Mouse (Mus musculus) liver, embryonic 11.5 days (tissue): ENCODE data around the gene Hopx. TPM values are rescaled to one million over a fixed set of nuclear protein-coding genes. Genes with fewer than 3 reads are reported as not detected.

ENCODE experiments used
- ATAC-seq: fragments of 200-750 bp; cut with Nextera tagmentation; replicated peaks from 2 replicates; pipeline ENCODE4 v1.8.0; 2017; ENCODE audit warnings: moderate number of reproducible peaks, mild to moderate bottlenecking, moderate TSS enrichment, moderate library complexity; ENCODE audit not compliant: low FRiP score
- DNase-seq: peaks from one replicate; pipeline ENCODE4 v3.0.0-alpha.2; 2017; ENCODE audit warnings: low spot score
- H3K27ac ChIP-seq: fragments of 300-500 bp; sonication (generic); 2 replicates; pipeline ENCODE4 v1.5.1; 2014; ENCODE audit warnings: mild to moderate bottlenecking, low read depth, low read length, control low read depth
- H3K27me3 ChIP-seq: fragments of 300-500 bp; sonication (generic); replicated peaks from 2 replicates; pipeline ENCODE4 v1.6.1; 2014; ENCODE audit warnings: low read length, mixed read lengths; ENCODE audit not compliant: control insufficient read depth, insufficient read depth
- H3K36me3 ChIP-seq: fragments of 300-500 bp; sonication (generic); 2 replicates; pipeline ENCODE4 v1.6.1; 2014; ENCODE audit warnings: mild to moderate bottlenecking, low read length, moderate library complexity, mixed read lengths; ENCODE audit not compliant: control insufficient read depth, insufficient read depth
- H3K4me1 ChIP-seq: fragments of 300-500 bp; sonication (generic); replicated peaks from 2 replicates; pipeline ENCODE4 v1.6.1; 2014; ENCODE audit warnings: low read length, mixed read lengths; ENCODE audit not compliant: control insufficient read depth, insufficient read depth
- H3K4me2 ChIP-seq: fragments of 300-500 bp; sonication (generic); 2 replicates; pipeline ENCODE4 v1.6.1; 2014; ENCODE audit warnings: mild to moderate bottlenecking, control low read depth, moderate library complexity
- H3K4me3 ChIP-seq: fragments of 300-500 bp; sonication (generic); 2 replicates; pipeline ENCODE4 v1.5.1; 2014; ENCODE audit warnings: low read depth, low read length, control low read depth
- H3K9ac ChIP-seq: fragments of 300-500 bp; sonication (generic); 2 replicates; pipeline ENCODE4 v1.6.1; 2014; ENCODE audit warnings: low read depth, low read length, control low read depth
- H3K9me3 ChIP-seq: fragments of 300-500 bp; sonication (generic); 2 replicates; pipeline ENCODE4 v1.6.1; 2016; ENCODE audit warnings: low read length, inconsistent platforms, mixed read lengths; ENCODE audit not compliant: control insufficient read depth
- WGBS: fragments of 180-500 bp; shearing (Covaris S2); extraction: QIAGEN DNeasy Blood & Tissue Kit; methylation state at CpG from one replicate; pipeline ENCODE4 v1.1.7; 2014; 5-methylcytosine and 5-hydroxymethylcytosine counted together
- polyA plus RNA-seq: library from polyadenylated mRNA; unstranded; fragments of >200 nt; fragmentation: Nextera tagmentation; extraction: Ambion mirVana; gene quantifications from 2 replicates; pipeline ENCODE4 v1.2.1, GENCODE M21; 2014

The Hopx gene
- polyA plus RNA-seq, 1 experiment from 2014 or later = 0.15 TPM

DNA sequence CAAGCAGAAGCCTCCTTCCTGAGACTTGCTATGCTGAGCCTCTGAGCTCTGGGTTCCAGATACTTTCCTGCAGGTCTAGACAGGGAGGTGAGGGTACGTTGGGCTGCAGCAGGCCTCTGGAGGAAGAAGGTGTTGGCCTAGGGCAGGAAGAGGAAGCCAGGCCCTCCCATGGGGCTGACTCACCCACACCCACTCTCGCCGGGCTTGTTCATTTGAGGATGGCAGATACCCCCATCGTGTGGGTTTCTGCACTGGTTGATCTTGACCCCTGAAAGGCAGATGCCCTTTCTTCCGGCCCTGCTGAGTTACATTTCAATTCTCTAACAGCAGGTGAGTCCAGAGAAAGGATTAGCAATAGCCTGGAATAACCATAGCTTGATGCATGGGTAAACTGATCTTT is 22.4 kb downstream of the Hopx start:
- H3K9me3 ChIP-seq = no peaks in the 10 kb centered on the region
- H3K4me2 ChIP-seq = no peak overlapping the region
- no peak for ATAC-seq
- no peak overlapping the region for H3K27ac ChIP-seq
- no peaks in the 10 kb centered on the region for H3K36me3 ChIP-seq
- H3K27me3 ChIP-seq = peaks cover 16% of the 10 kb centered on the region
- H3K4me1 ChIP-seq = no peaks in the 10 kb centered on the region; the same call in none of the 2 replicates
- DNase-seq = no peak
- no peak overlapping the region for H3K9ac ChIP-seq
- 41% methylated on average over 5 of the region's 5 CpGs for WGBS
- H3K4me3 ChIP-seq = no peak overlapping the region

GRCm38 (mm10) chr5:77091923-77092322 is 23.0 kb downstream of the Hopx start:
- Histone ChIP-seq H3K4me3 (no peak overlapping the region), H3K4me2 (no peak overlapping the region)

GRCm38 (mm10) chr5:77090521-77091096 is 24.3 kb downstream of the Hopx start:
- no peaks in the 10 kb centered on the region; the same call in none of the 2 replicates for H3K4me1 ChIP-seq
- WGBS = 76% methylated on average over 5 of the region's 5 CpGs
- no peaks in the 10 kb centered on the region for H3K9me3 ChIP-seq
- no peak overlapping the region for H3K4me3 ChIP-seq
- H3K9ac ChIP-seq = no peak overlapping the region
- no peak overlapping the region for H3K4me2 ChIP-seq
- H3K27ac ChIP-seq = no peak overlapping the region
- DNase-seq = no peak
- ATAC-seq = no peak
- H3K36me3 ChIP-seq = no peaks in the 10 kb centered on the region
- H3K27me3 ChIP-seq = peaks cover 12% of the 10 kb centered on the region

More at GRCm38 (mm10) chr5:77091923-77092322, 23.0 kb downstream of the Hopx start:
- ATAC-seq (no peak), DNase-seq (no peak)
- Histone ChIP-seq H3K4me1 (no peaks in the 10 kb centered on the region; the same call in none of the 2 replicates), H3K27me3 (peaks cover 16% of the 10 kb centered on the region), H3K36me3 (no peaks in the 10 kb centered on the region), H3K27ac (no peak overlapping the region), H3K9ac (no peak overlapping the region), H3K9me3 (no peaks in the 10 kb centered on the region)
- WGBS = 58% methylated on average over 3 of the region's 3 CpGs

GRCm38 (mm10) chr5:77089901-77090300 is 25.0 kb downstream of the Hopx start:
- Histone ChIP-seq H3K9me3 (no peaks in the 10 kb centered on the region), H3K4me2 (no peak overlapping the region), H3K4me3 (no peak overlapping the region), H3K4me1 (no peaks in the 10 kb centered on the region; the same call in none of the 2 replicates), H3K27ac (no peak overlapping the region), H3K27me3 (peaks cover 8% of the 10 kb centered on the region; the same call in 1 of the 2 replicates), H3K36me3 (no peaks in the 10 kb centered on the region), H3K9ac (no peak overlapping the region)
- 83% methylated on average over 8 of the region's 8 CpGs for WGBS
- ATAC-seq (no peak), DNase-seq (no peak)

- Histone ChIP-seq H3K36me3 (no peaks in the 10 kb centered on the region), H3K27ac (no peak overlapping the region), H3K9ac (no peak overlapping the region), H3K4me3 (no peak overlapping the region), H3K9me3 (no peaks in the 10 kb centered on the region), H3K4me1 (no peaks in the 10 kb centered on the region; the same call in 1 of the 2 replicates), H3K27me3 (peaks cover 3% of the 10 kb centered on the region; the same call in 1 of the 2 replicates), H3K4me2 (no peak overlapping the region)
- peak; percentile 60 for DNase-seq
- ATAC-seq = no peak
- WGBS = 52% methylated on average over 1 of the region's 1 CpGs
These were observed 25.6 kb downstream of the Hopx start for GRCm38 (mm10) chr5:77089294-77089693.

DNA sequence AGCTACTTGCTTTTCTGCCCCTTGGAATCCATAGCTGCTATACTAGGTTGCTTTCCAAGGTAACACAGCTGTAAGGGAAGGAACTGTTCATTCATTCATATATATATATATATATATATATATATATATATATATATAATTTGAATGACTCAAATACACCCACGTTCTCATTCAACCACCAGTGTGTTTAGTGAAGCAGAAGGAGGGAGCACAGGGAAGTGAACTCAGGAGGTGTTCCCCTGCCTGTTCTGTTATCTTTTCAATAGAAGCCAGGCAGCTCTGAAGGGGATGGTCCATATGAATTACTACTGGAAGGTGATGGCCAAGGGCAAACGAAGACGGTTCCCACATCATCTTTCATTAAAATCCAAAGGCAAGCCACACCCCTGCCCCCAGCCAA is 27.8 kb downstream of the Hopx start:
- ATAC-seq (no peak), DNase-seq (no peak)
- no peaks in the 10 kb centered on the region for H3K27me3 ChIP-seq
- no peak overlapping the region for H3K27ac ChIP-seq
- no peaks in the 10 kb centered on the region for H3K4me1 ChIP-seq
- no peak overlapping the region for H3K9ac ChIP-seq
- H3K4me3 ChIP-seq = no peak overlapping the region
- no peaks in the 10 kb centered on the region for H3K9me3 ChIP-seq
- no peak overlapping the region for H3K4me2 ChIP-seq
- whole genome bisulfite sequencing = 81% methylated on average over 3 of the region's 3 CpGs
- no peaks in the 10 kb centered on the region for H3K36me3 ChIP-seq

DNA sequence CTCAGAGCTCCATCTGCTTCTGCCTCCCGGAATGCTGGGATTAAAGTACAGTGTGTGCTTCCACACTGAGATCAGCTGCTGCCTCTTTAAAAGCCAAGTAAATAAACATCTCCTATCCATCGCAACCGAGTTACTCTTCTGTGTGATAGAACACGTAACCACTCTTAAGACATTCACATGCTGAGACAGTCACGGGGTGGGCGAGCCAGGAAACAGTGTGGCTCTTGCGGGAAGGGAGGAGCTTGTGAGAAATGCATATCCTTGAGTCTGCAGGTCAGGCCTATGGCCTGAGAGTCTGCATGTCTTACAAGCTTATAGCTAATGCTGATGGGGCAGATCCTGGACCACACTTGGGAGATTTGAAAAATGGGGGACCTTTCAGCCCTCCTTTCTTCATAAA is 28.4 kb downstream of the Hopx start:
- no peaks in the 10 kb centered on the region for H3K27me3 ChIP-seq
- WGBS = 81% methylated on average over 7 of the region's 7 CpGs
- no peak for ATAC-seq

DNA sequence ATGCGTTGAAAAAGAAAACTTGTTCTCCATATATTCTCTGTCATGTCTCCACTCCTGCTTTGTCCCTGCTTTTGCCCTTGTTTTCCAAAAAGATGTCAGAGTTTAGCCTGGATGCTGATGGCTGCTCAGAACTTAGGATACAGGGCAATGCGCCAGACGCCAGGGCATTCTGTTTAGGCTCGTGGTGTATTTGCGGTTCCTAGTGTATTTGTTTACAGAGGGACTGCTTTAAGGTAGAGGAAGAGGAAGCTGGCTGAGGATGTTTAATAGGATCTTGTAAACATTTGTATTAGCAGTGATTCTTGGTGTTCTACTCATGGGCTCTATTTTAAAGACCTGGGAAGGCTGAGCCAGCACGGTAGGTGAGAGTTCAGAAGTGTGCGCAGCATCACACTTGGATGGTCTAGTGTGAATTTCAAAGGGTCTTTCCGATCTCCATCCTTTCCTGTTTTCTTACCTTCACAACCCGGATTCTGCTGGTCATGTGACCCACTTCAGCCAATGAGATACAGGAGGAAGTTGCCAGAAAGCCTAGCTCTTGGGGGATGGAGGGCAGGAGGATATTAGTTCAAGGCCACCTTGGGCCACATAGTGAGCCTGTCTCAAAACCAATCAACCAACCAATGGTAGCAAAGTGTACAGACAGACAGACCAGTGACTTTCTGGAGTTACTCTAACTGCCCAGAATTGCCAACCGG is 29.0 kb downstream of the Hopx start:
- Histone ChIP-seq H3K4me2 (no peak overlapping the region), H3K4me3 (no peak overlapping the region), H3K36me3 (no peaks in the 10 kb centered on the region), H3K9me3 (no peaks in the 10 kb centered on the region), H3K9ac (no peak overlapping the region), H3K27me3 (no peaks in the 10 kb centered on the region), H3K4me1 (no peaks in the 10 kb centered on the region), H3K27ac (no peak overlapping the region)
- 76% methylated on average over 10 of the region's 10 CpGs for WGBS
- no peak for ATAC-seq
- DNase-seq = no peak

More for the DNA sequence above, 28.4 kb downstream of the Hopx start:
- Histone ChIP-seq H3K4me3 (no peak overlapping the region), H3K4me2 (no peak overlapping the region), H3K27ac (no peak overlapping the region), H3K9ac (no peak overlapping the region), H3K4me1 (no peaks in the 10 kb centered on the region), H3K9me3 (no peaks in the 10 kb centered on the region), H3K36me3 (no peaks in the 10 kb centered on the region)
- no peak for DNase-seq

DNA sequence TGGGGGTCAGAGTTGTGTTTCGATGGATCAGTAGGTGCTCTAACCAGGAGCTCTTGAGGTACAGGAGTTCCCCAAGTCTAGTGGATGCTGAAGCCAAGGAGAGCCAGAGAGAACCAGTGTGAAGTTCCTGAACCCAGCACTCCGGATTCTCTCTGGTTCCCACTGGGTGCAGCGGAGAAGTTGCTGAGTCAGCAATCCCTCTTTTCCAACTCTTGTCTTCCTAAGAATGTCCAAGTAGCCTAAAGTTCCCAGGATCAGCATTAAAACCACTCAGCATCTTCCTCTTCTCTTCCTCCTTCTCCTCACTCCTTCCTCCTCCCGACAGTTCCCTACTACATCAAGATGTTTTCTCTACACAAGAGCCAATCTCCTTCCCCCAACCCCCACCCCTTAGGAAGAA is 30.5 kb downstream of the Hopx start:
- 88% methylated on average over 4 of the region's 4 CpGs for WGBS
- ATAC-seq (no peak), DNase-seq (no peak)
- H3K27ac ChIP-seq = no peak overlapping the region
- no peak overlapping the region for H3K4me2 ChIP-seq
- no peaks in the 10 kb centered on the region for H3K36me3 ChIP-seq
- H3K27me3 ChIP-seq = no peaks in the 10 kb centered on the region
- H3K4me1 ChIP-seq = no peaks in the 10 kb centered on the region
- no peaks in the 10 kb centered on the region for H3K9me3 ChIP-seq
- no peak overlapping the region for H3K9ac ChIP-seq
- no peak overlapping the region for H3K4me3 ChIP-seq
